Mouse (Mus musculus): ENCODE results near the gene Ahcyl1. TPM values are rescaled to one million over a fixed set of nuclear protein-coding genes. Genes with fewer than 3 reads are reported as not detected.

Gene Ahcyl1
- polyA plus RNA-seq, 1 experiment from 2014 or later: 43.6 TPM

DNA sequence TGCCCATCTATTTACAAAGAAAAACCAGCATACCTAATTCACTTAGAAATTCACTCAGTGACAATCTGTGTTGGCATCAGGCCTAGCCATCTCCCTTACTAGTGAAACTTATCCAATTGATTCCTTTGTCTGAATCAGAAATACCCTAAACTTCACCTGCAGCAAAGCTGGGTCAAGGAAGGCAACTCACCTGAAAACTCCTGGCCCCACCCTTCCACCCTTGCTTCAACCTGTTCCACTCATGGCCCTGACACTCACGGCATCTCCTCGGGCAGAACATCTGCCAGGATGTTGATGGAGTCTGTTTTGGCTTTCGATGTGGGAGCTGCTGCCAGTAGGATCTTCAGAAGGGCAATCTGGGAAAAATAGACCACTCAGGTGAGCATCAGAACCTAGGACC is 78.6 kb downstream of the Ahcyl1 start:
- H3K36me3 ChIP-seq (ENCODE audit: control insufficient read depth, insufficient read depth, low read length): peaks cover 32% of the 10 kb centered on the region
- H3K9ac ChIP-seq (ENCODE audit: low read depth, low read length): no peak overlapping the region
- no peaks in the 10 kb centered on the region for H3K9me3 ChIP-seq (ENCODE audit: control insufficient read depth, low read length)
- H3K27me3 ChIP-seq (replicated peaks; ENCODE audit: control insufficient read depth, insufficient read depth, low read length): no peaks in the 10 kb centered on the region
- WGBS: 93% methylated on average over 3 of the region's 3 CpGs
- ATAC-seq: no peak
- no peak overlapping the region for H3K4me2 ChIP-seq (ENCODE audit: low read depth, low read length)
- no peak overlapping the region for H3K27ac ChIP-seq (ENCODE audit: low read length)
- no peak overlapping the region for H3K4me3 ChIP-seq (ENCODE audit: low read length)
- no peaks in the 10 kb centered on the region for H3K4me1 ChIP-seq (ENCODE audit: control insufficient read depth, insufficient read depth, low read length)

Other genes with a start within 250 kb of the Ahcyl1 start
- gene Kcnc4, start 237.0 kb downstream of the Ahcyl1 start, polyA plus RNA-seq (2015; fragmentation: Nextera tagmentation; extraction: Ambion mirVana): 0.05 TPM in 1 of 2 replicates, not detected in the other
- gene Slc6a17, start 178.5 kb downstream of the Ahcyl1 start, polyA plus RNA-seq (2015; fragmentation: Nextera tagmentation; extraction: Ambion mirVana): 0.97 and 1.1 TPM in 2 replicates
- not detected in 2 replicates for gene Ubl4b, start 141.5 kb downstream of the Ahcyl1 start, polyA plus RNA-seq (2015; fragmentation: Nextera tagmentation; extraction: Ambion mirVana)
- gene Alx3, start 101.5 kb downstream of the Ahcyl1 start, polyA plus RNA-seq (2015; fragmentation: Nextera tagmentation; extraction: Ambion mirVana): not detected in 2 replicates
- not detected in 2 replicates for gene Gm10961, start 65.2 kb downstream of the Ahcyl1 start, polyA plus RNA-seq (2015; fragmentation: Nextera tagmentation; extraction: Ambion mirVana)
- gene Strip1, start 64.9 kb downstream of the Ahcyl1 start, polyA plus RNA-seq (2015; fragmentation: Nextera tagmentation; extraction: Ambion mirVana): 29.3 and 31.7 TPM in 2 replicates
- gene Csf1, start 63.9 kb upstream of the Ahcyl1 start, polyA plus RNA-seq (2015; fragmentation: Nextera tagmentation; extraction: Ambion mirVana): 11.8 and 13.9 TPM in 2 replicates
- gene Eps8l3, start 180.7 kb upstream of the Ahcyl1 start, polyA plus RNA-seq (2015; fragmentation: Nextera tagmentation; extraction: Ambion mirVana): 274 and 322 TPM in 2 replicates
- gene Gstm5, start 199.3 kb upstream of the Ahcyl1 start, polyA plus RNA-seq (2015; fragmentation: Nextera tagmentation; extraction: Ambion mirVana): 168 and 171 TPM in 2 replicates
- gene Gstm7, start 235.3 kb upstream of the Ahcyl1 start, polyA plus RNA-seq (2015; fragmentation: Nextera tagmentation; extraction: Ambion mirVana): 32.2 and 32.7 TPM in 2 replicates
- 17.9 and 22.0 TPM in 2 replicates for gene Gstm6, start 247.2 kb upstream of the Ahcyl1 start, polyA plus RNA-seq (2015; fragmentation: Nextera tagmentation; extraction: Ambion mirVana)